Mouse (Mus musculus): Measurements from ENCODE around the gene Tmco5.

Tmco5 gene

DNA sequence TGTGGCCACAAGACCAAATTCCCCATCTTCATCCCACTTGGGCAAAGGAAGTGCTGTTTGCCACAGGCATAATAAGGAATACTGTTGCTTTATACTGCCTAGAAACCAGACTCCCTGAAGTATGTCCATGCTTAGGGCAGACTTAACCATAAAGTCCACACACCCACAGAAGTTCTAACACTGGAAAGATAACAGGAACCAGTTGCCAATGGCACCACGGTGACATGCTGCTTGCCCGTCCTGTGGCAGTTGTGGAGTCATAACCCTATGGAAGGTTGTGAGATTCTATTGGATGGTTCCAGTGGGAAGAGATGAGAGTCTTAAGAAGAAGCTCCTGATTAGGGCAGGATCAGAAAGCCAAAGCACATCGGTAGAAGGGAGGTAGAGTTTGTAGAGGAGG, at the start of gene Tmco5:
Gene Tmco5, plus strand, starts transcription at position 301 of the 400 bp plus-strand sequence.
- DNase-seq, result no peak

DNA sequence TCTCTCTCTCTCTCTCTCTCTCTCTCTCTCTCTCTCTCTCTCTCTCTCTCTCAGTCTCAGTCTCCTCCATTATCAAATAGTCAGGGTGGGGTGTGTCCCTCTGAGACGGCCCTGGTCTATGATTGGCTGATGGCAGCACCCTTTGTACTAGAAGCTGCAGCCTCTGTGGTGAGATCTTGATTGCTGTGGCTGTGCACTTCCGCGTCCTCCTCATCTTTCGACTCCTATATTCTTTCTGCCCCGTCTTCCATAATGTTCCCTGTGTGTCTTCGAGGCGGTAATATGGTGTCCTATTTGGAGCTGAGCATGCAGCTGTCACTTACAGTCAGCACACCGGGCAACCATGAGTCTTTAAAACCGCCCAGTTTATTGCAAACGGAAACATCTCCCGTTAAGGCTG, 46.6 kb upstream of the Tmco5 start:
- DNase-seq, result no peak

DNA sequence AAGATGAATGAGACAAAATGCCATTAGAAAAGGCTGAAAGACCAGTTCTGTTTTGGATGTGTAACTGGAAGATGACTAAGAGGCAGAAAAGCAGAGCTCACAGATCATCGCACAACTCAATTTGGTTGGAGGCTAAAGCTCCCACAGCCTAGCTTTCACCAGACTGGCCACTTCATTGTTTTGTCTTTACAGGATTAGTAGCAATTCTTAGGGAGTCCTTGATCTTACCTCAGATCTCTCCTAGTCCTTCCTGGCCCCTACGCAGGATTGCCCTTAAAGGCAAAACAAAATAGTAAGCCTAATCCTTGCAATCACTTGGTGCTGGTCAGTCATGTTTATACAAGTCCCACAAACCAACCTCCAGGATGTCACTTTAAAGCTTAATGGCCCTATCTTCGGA, 40.7 kb upstream of the Tmco5 start:
- DNase-seq, result no peak

DNA sequence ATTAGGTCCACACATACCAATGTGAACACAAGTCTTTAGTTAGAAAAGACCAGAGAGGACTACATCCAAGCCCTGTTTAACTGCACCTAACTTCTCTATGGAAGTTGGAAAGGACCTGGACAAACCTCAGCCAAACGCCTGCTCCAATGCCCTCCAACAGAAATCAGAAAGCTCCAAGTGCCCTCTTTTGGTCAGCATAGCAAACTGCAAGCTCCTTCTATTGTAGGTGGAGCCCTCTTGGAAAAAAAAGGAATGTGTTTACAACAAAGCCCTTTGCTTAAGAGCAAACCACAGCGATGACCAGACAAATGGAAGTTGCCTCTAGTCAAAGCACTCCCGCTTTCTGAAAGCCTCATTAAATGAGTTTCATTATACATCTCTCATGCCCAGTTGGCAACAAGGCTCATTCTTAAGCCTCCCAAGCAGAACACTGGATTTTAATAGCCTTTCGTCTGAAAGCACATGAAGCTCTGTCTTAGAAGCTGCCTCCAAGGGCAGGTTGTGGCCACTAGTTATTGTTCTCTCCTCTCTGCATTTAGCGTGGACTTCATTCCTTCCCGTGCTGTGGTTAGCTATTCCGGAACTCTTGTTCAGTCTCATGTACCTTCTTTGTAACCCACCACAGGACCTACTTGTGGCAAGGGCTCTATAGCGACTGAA, 39.8 kb upstream of the Tmco5 start:
- peak; percentile 44 to 57 for DNase-seq

DNA sequence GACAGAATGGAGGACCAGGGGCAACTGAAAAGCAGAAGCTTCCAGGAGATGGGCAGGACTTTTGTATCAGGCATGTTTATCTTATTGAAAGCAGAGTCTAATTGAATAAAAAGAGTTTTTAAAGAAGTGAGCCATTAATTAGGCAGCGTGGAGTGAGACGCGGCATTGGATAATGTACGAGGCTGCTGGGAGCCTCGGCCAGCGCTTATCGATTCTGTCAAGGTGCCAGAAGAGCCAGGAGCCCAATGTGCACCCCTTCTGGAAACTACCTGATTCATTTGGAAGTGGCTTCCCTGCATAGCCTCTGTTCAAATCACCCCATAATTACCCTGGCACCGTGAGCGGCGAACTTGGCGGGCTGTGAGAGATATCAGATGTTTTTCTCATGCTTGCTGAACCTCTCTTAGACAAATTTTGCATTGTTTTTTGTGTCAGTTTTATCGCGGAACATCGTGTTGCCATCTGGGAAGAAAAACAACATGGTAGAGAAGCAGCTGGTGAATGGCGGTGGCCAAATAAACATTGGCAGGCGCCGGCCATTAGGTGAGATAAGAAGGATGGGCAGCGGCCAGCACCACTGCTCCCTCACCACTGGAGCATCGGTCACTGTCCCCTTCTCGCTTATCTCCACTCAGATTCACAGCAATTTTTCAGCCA, 28.4 kb upstream of the Tmco5 start:
- DNase-seq, result no peak

DNA sequence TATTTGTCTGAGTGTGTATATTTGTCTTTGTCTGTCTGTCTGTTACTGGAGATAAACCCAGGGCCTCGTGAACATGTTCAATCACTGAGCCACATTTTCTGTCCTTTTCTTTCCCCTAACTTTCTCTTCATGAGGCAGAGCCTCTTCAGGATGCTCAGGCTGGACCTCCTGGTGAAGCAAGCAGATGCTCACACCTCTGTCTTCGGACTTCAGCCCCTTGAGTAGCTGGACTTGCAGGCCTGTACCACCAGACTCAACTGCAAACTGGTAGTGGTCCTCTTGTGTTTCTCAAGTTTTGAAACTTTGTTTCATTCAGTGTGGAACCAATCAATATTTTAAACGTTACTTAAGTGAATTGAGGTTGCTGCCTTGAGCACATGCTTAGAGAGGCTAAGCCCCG, 27.1 kb upstream of the Tmco5 start:
- DNase-seq, result no peak

DNA sequence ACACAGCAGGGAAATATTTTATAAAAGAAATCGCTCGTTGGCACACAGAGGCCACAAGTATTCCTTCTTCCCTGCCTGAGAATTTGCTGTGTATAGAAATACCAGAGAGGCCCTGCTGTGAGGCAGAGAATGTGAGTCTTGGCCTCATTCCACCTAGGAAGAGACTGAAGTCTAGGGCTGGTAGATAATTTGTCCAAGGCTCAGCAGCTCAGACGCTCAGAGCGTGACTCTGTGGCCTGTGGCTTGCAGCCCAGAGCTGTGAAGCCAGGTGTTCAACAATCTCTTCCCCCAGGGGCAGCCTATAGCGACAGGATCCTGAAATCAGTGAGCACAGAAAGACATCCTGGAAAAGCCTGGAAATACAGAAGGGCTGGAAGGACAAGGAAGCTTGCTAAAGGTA, 26.2 kb upstream of the Tmco5 start:
- DNase-seq, result peak; percentile 50 to 67

DNA sequence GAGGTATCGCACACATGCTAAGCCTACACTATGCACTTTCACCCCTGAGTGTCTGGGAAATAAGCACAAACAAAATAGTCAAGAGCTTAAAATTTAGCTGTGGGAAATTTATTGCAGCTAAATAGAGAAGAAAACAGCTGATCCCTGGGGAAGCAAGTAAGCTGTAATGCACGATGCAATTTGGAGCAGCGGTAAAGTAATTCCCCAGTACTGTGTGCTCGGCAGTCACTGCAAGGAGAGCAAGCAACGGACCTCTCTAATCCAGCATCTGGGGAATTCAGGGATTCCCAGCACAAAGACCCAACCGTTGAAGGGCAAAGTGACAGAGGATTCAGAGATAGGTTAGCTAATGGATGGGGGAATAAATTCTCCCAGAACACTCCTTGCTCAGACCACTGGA, 19.8 kb upstream of the Tmco5 start:
- DNase-seq, result no peak

DNA sequence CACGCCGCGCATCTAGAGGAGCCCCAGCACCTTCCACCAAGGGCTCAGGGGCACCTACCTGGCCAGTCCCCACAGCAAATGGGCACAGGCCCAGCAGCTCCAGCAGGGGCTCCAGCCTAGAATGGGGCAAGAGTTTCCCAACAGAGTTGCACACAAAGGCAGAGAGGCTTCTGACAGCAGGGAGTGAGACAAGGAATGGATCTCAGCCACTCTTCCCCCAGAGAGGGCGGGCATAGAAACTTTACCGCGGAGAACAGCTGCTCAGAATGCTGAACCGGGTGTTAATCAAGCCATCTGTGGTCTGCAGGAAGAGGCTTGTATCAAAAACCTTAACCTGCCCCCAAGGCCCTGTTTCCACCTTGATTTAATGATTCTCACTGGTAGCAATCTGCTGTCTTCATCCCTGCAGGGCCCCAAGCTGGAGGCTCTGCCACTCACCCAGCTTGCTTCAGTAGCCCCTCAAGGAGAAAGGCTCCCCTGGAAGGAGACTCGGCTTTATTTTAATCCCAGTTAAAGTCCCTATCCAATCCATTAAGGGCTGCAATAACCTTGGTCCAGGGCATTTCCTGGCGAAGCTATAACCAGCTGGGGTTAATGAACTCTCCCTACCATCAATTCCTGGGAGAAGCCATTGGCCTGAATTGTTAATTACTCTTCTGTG, 1.4 kb upstream of the Tmco5 start:
- no peak for DNase-seq

DNA sequence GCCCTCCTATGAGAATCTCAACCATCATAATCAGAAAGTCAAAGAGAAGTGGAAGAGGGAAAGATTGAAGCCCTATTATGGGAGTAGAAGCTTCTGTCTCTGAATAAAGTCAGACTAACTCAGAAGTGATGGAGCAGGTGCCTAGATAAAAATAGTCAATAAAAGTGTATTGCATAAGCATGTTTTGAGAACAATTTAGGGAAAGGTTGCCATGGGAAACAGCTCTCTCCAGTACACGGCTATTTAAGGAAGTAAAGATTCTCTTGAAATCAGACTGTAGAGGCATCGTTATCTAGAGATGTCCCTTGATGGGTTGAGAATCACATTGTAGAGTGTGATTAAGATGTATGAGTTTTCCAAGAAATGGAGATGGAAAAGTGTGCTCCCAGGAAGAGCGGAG, 1.2 kb downstream of the Tmco5 start:
- DNase-seq, result no peak

DNA sequence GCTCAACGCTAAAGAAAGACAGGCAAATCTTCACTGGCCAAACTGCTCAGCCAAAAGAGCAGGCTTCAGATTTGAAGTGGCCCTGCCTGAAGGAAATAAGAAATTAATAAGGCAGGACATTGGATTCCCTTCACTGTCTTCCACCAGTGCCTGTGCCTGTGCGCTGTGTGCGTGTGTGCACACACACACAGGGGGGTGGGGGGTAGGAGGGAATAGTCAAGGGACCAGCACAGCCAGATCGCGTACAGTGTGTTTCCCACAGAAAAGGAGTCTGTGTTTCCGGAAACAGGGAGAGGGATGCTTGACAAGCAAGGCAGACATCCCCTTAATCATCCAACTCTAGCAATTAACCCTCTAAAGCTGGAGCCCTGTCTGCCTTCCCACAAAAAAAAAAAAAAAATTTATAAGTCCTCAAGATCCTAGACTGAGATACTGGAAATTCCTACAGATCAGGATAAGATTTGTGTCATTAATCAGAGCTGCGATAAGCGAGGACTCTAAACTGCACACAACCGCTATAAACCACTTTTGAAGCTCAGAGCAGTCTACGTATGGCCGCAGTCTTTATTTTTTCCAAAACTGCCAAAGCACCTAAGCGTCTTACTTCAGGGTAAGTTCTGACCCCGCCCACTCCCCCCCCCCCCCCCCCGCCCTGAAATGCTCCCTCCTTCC, 15.0 kb downstream of the Tmco5 start:
- DNase-seq, result no peak

DNA sequence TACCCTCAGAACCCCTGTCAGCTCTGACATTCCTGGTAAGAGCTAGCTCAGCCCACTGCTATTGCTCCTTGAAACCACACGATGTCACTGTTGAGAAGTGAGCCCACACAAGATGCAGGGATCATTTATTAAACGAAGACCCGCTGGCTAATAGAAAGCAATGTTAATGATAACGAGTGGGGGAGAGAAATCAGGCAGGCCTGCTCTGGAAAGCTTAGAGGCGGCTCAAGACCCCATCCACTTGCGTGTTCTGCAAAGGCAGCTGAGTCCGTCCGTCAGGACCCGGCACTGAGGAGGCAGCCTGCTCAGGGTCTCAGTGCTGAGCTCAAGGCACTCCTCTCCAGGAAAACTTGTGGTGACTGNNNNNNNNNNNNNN, 15.5 kb downstream of the Tmco5 start:
- peak; percentile 40 to 44 for DNase-seq

DNA sequence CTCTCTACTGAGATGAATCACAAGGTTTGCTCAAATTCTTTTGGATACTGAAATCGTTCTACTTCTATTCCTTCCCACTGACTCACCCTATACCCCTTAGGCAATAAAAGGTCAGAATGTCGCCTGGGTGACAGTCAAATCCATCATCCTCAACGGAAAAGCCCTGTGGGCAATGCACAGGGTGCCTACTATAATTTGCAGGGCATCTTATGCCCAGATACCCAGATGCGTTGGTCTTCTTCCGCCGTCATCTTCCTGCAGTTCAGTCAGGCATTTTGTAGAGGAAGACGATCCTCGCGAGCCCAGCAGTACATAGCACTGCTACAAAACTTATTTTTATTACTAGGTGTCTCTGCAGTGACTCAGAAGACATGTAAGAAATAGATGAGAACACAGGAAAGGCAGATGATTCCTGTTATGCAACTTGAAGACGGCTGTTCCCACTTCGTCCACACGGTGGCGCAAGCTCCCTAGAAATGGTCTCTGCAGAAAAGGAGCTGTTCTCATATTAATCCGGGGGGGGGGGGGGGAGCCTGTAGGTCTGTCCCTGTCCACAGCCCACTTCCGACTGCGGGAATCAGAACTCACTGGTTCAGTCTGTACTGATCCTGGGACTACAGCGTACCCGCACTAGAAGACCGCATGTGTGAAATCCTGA, 21.3 kb downstream of the Tmco5 start:
- peak; percentile 74 to 93 for DNase-seq

DNA sequence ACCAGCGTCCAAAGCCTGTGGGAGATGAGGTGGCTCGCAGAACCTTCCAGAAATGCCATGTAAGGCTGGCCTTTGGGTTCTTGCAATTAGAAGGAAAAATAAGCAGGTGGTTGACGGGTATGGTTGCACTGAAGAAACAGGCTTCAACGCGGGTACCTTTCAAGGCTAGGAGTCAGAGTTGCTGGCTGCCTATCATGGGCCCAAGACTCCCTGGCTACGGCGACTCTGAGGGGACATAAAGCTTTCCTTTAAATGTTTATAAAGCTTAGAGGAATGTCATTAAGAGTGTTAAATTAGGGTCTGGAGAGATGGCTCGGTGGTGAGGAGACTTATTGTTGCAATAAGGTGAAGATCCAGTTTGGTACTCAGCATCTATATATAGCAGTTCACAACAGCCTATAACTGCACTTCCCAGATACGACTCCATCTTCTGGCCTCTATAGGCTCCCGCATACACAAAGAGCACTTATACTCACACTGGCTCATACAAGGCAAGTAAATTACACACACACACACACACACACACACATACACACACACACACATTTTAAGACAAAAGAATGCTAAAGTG, 21.9 kb downstream of the Tmco5 start:
- DNase-seq, result peak in 1 of 2 experiments; percentile 24

DNA sequence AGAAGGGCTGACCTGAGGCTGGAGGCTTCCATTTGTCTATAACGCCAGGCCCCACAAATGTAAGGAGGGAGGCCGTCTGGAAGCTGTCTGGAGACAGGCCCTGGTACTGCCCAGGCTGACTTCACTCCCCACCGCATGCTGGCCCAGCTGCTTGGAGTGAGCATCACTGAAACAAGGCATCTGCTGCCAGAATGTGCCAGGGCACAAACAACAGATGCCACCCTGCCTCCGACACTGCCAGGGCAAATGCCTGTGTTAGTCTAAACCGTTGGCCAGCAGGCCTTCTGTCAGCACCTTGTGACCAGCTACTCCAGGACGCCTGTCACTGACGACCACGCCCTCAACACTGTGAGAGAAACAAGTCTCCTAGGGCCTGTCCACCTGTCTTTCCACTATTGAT, 29.8 kb downstream of the Tmco5 start:
- DNase-seq, result no peak

DNA sequence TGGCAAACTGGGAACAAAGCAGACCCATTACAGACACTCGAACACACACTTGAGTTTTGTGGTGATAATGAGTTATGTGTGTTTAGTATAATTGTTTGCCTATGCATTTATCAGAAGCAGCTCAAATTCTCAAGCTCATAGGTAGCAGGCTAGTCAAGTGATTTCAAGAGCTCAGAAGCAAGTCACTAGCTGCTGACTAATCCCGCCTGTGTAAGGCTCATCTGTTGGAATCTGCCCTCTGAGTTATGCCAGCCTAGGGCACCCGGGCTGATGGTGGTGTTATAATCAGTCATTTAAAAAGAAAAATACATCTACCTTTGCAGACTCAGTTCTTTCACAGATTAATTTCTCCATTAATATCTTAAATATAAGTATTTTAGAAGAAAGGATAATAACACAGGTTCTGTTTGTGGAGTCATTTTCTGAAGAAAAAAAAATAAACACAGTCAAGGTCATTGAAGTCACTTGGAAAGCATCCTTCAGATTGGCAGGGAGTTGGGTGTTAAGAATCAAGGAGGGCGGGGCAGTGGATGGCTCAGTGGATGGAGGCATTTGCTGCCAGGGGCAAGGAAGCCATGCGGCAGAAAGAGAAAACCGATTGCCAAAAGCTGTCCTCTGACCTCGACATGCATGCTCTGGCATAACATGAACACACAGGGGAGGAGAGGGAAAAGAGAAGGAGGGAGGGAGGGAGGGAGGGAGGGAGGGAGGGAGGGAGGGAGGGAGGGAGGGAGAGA, 34.0 kb downstream of the Tmco5 start:
- no peak for DNase-seq

DNA sequence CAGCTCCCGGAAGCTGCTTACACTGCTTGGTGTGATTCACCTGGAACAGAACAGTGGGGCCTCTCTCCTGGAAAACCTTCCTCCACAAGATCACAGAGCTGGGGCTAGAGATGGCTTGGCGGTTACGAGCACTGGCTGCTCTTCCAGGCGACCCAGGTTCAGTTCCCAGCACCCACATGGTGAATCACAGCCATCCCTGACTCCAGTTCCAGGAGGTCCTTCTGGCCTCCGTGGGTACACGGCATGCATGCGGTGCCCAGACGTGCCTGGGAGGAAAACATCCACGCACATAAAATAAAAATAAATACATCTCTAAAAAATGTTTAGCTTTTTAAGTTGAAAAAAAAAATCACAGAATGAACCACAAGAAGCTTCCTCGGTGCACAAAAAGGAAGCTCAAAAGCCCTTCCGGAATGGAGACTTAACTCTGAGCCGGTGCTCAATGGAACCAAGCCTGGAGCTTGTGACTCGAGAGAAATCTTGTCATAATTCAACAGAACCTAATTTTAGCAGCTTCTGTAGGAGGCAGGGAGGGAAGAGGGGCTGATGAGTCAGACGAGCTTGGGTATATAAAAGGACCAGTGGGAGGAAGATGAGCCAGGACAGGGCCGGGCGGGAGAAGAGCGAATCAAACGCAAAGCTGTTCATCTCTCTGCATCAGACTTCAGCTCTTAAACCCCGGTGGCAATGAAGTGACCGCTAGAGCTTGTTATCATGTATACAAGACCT, 35.4 kb downstream of the Tmco5 start:
- DNase-seq, result no peak

DNA sequence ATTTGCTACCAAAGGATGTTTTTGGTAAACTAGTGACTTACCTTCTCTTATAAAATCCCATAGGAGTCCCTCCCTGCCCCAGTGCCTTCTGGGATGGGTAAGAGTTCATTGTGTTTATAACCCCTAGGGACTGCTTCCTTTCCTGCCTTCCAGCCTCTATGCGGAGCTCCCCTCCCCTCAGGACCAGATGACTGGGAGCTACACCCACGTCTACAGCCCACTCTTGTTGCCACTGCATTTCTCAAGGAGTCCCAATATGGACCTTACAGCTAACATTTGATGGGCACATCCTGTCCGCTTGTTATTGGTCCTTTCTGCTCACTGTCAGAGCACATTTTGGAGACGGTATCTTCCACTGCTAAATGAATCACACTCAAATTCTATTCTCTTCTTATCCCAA, 36.1 kb downstream of the Tmco5 start:
- DNase-seq, result no peak

DNA sequence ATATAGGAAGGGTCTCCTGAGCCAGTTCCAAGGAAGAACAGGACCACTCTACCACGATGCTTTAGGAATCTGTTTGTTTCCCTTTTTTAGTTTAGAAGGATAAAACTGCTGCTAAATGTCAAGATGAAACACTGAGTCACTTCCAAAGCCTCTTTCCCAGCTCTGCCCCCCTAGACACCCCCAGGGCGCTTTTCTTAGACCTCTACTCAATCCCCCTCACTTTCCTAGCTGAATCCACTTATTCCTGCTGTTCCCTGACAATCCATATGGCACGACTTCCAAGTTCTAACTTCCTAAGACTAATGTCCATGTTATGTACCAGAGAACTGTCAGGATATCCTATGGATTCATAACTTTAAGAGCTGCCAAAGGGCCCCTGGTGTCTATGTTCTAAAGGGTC, 40.1 kb downstream of the Tmco5 start:
- DNase-seq, result no peak

DNA sequence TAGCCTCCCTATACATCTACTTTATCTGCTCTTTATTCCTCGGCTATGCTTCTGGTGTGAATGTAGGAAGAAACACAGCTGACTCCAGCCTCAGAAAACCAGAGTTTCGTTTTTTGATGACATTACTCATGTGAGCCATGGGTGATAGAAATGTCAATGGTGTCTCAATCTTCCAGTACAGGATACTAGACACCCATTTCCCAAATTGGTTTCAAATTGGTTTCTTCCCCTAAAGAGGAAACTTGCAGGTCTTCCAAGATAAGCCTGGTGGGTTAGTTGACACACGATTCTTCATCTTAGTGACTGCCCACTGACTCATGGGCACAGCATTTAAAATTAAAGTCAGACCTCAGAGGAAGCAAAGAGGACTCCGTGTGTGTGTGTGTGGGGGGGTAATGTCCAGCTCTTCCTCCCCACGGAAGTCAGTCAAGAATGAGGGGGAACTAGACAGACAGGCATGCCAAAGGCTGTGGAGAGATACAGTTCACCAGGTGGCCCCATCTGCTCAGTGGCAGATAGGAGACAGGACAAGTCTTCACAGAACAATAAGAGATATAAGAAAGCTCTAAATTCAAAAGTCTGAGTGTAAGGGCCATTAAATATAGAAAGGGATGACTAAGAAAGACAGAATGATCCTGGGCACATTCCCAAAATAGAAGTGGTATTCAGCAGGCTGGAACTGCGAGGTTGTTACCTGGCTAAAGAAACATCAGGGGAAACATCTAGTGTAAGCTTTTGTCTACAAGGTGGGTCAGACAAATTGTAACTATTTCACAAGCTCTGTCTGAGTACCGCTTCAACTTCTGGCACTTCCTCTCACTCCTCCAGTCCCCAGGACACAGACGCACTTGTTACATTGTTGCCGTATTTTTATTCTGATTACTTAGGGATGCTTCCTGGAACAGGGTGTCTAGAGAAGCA, 44.3 kb downstream of the Tmco5 start:
- DNase-seq, result no peak

Measured in kidney, postnatal 25 days (tissue).